Mouse (Mus musculus) heart, postnatal 25 days (tissue): ENCODE data around the gene Tmem59l. TPM values are rescaled to one million over a fixed set of nuclear protein-coding genes. Genes with fewer than 3 reads are reported as not detected.

Source experiments
- DNase-seq: peaks from one replicate; pipeline ENCODE4 v3.0.0; 2022; ENCODE audit warnings: low spot score
- intact Hi-C: fragments of 180-260 bp; cut with DNase I; formaldehyde crosslinking; loops from one replicate; pipeline ENCODE4 v1.15.1; 2025
- total RNA-seq, 2 experiments: library from RNA; stranded (reverse); gene quantifications; 2 replicates each; pipeline ENCODE4 v1.2.3; 2021

The Tmem59l gene
- total RNA-seq, 2 experiments from 2014 or later, result not detected

DNA sequence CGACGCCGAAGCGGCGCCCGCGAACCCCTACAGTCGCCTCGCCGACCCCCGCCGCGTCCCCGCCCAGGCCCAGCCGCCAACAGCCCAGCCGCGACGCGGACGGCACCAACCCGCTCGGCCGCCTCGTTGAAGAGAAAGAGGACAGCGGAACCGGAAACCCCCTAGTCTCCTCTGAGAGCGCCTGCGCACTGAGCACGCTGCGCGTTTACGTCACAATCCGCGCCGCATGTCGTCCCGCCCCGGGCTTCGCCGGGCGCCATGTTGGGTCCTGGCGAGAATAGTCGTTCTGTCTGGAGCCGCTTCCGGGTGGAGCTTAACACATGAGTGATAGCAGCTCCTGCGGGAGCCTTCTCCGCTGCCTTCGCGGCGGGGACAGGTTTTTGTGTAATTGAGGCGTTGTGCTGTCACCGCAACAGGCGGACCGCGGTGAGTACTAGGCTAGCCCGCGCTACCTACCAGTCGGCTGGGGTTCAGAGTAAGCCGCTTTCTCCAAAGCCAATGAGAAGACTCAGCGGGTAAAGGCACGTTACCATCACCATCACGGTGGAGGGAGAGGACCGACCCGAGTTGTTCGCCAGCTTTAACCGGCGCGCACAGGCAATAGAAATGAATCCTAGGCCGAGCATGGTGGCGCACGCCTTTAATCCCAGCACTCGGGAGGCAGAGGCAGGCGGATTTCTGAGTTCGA lies 23.2 kb upstream of the Tmem59l start, which contains the start of gene Uba52:
Uba52 (minus strand) TSS at position 574 of the 688 bp plus-strand sequence.
- intact Hi-C loops, result no loop called here
- DNase-seq, result peak; percentile 96

GRCm38 (mm10) chr8:70509281-70509952 lies 22.3 kb upstream of the Tmem59l start:
- no peak for DNase-seq
- intact Hi-C loops, result no loop called here

DNA sequence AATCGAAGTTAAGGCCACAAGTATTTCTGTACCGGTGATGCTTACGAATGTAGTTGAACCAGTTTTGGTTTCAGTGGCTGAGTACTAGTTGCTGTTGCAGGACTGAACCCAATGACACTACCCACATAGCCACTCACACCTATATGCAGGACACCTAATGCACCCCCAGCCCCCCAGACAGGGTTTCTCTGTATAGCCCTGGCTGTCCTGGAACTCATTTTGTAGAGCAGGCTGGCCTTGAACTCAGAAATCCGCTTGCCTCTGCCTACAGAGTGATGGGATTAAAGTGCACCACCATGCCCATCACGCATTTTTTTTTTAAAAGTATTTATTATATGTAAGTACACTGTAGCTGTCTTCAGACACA lies 19.9 kb upstream of the Tmem59l start:
- intact Hi-C loops, result no loop called here

GRCm38 (mm10) chr8:70506328-70507026 lies 19.3 kb upstream of the Tmem59l start, which contains the start of gene Rex1bd:
Rex1bd (minus strand) TSS chr8:70506752.
- peak; percentile 86 for DNase-seq
- intact Hi-C loops, result no loop called here

More for the DNA sequence above, 19.9 kb upstream of the Tmem59l start:
- no peak for DNase-seq

- intact Hi-C loops, result no loop called here
- DNase-seq, result no peak
Observed at GRCm38 (mm10) chr8:70505698-70506327, 18.7 kb upstream of the Tmem59l start.

DNA sequence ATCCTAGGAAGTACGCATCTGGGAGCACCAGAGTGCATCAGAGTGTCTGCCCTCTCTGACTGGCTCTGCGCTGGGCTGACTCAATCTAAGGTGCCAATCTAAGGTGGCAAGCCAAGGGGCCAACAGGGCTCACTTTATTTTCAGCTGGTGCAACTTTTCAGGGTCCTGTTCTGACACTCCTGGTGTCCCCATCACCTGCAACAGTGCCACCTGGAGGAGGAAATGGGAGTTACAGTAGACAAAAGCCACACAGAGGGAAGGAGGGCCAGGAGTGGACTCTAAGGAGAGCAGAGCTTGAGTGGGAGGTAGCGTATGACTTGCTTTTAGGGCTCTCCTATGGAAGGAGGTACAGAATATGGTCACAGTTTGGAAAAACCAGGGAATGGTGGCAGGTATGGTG lies 17.7 kb upstream of the Tmem59l start:
- DNase-seq, result no peak
- intact Hi-C loops, result loop anchor here (5.0 kb wide), 1 partner anchor 68 kb away; the partner anchor contains the start of gene Crtc1

- peak; percentile 34 for DNase-seq
- intact Hi-C loops, result loop anchor here (5.0 kb wide), 1 partner anchor 67 kb away; the partner anchor contains the start of gene Crtc1
Observed at GRCm38 (mm10) chr8:70504291-70504716, 17.1 kb upstream of the Tmem59l start.

DNA sequence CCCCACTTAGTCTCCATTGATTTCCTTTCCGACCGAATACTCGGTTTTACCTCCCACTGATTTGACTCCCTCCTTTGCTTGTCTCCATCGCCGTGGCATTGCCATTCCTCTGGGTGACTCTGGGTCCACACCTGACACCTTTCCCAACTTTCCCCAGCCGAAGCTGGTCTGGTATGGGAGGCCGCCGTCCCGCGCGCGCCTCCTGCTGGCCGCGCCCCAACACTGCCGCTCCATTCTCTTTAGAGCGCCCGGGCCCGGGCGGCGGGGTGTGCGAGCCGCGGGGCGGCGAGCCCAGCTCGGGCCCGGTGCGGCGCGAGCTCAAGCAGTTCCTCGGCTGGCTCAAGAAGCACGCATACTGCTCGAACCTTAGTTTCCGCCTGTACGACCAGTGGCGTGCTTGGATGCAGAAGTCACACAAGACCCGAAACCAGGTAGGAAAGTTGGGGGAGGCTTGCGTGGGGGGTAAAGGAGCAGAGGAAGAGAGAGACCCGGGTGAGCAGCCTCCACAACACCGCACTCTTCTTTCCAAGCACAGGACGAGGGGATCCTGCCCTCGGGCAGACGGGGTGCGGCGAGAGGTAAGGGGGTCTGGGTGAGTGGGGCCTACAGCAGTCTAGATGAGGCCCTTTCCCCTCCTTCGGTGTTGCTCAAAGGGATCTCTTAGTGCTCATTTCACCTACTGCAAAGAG lies 16.0 kb upstream of the Tmem59l start:
- DNase-seq, result peak; percentile 37
- intact Hi-C loops, result loop anchor here (1.0 to 5.0 kb wide), 2 partner anchors 66 to 120 kb away; partner anchors contain the start of gene Crtc1

- intact Hi-C loops, result loop anchor here (5.0 kb wide), 1 partner anchor 65 kb away; the partner anchor contains the start of gene Crtc1
- no peak for DNase-seq
Observed at GRCm38 (mm10) chr8:70502540-70502939, 15.4 kb upstream of the Tmem59l start.

- peak; percentile 35 for DNase-seq
- intact Hi-C loops, result loop anchor here (5.0 kb wide), 1 partner anchor 65 kb away; the partner anchor contains the start of gene Crtc1
Observed at GRCm38 (mm10) chr8:70501820-70502529, 14.8 kb upstream of the Tmem59l start.

DNA sequence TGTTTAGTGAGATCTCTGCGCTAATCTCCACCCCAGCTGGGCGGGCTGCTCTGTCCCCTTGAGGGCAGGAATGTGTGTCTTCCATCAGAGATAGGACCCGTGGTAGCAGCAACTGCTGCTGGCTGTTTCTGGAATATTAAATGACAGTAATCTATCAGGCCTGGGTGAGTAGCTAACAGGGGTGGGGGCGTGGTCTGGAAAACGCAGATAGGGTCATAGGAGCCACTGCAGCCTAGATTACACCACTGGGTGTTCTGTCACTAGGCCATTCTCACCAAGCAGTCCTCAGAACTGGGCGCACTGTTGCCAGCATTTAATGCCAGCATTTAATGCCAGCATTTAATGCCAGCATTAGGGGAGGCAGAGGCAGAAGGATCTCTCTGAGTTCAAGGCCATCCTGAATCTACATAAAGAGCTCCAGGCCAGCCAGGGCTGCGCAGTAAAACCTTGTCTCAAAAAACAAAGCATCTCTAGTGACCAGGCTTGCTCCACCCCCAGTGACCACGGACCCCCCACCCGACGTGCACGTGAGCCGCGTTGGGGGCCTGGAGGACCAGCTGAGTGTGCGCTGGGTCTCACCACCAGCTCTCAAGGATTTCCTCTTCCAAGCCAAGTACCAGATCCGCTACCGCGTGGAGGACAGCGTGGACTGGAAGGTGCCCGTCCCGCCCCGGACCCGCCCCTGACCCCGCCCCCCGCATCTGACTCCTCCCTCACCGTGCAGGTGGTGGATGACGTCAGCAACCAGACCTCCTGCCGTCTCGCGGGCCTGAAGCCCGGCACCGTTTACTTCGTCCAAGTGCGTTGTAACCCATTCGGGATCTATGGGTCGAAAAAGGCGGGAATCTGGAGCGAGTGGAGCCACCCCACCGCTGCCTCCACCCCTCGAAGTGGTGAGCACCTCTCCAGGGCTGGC lies 13.5 kb upstream of the Tmem59l start:
- intact Hi-C loops, result loop anchor here (5.0 kb wide), 1 partner anchor 63 kb away; the partner anchor contains the start of gene Crtc1
- no peak for DNase-seq

DNA sequence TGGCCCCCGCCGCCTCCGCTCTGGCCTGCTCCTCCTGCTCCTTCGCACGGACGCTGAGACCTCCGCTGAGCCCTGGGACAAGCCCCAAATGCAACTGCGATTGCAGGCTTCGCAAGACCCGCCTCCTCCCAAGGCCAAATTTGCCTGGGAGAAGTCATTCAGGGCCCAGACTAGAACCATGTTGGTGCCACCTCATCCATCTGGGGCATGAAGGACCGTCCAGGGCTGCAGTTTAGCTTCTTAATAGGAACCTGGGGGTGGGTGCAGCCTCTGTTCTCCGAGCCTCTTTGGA lies 8.6 kb upstream of the Tmem59l start:
- DNase-seq, result no peak
- intact Hi-C loops, result no loop called here

DNA sequence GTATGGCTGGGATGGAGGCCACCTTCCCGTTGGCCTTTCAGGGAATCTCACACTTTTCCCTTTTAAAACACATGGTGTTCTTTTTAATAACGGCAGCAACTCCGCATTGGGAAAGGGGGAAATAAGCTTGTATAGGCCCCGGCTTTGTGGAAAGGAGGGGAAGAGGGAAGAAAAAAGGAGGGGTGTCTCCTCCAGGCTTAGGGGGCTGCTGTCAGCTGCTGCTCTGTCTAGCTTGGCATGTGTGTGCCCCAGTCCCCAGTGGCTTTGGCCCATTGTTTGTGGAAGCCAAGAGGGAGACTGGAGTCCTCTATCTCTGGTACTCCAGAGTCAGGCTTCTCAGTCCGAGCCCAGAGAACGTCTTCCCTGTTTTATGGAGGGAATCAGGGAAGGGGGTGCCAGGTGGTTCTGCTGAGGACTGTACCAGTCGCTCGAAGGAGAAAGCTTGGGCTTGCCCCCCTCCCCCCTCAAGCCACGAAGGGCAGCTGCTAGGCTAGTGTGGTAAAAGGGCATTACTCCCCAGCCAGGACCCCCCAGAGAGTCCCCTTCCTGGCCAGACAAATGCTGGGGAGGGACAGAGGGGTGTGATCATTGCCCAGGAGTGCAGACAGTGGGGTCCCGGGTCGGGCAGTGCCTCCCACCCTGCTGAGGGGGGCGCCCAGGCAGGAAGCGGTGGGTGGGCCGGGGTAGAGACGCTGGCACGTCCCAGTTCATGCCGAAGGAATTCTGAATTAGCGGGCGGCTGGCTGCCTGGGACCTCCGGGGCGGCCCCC lies 8.0 kb upstream of the Tmem59l start:
- intact Hi-C loops, result no loop called here
- no peak for DNase-seq

- intact Hi-C loops, result no loop called here
- no peak for DNase-seq
Observed at GRCm38 (mm10) chr8:70494416-70494945, 7.3 kb upstream of the Tmem59l start.

GRCm38 (mm10) chr8:70493692-70494415 lies 6.7 kb upstream of the Tmem59l start:
- no peak for DNase-seq
- intact Hi-C loops, result no loop called here
